Mouse (Mus musculus): ENCODE results near the gene Pold1.

DNA sequence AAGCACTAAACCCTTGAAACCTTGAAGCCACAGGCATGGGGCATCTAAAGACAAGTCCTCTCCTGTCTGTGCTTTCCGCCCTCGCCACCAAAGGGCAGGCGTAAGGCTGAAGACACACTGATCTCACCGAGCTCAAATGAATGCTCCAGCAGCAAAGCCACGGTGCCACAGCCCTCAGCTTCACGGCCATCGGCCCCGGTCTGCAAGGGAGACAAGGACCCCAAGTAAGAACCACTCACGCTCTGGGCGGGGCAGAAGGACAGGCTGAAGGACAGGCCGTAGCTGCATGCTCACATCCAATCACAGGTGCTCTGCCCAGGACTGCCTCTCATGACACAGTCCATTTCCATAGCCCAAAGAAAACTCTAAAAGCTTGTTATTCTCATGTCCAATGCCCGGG, 54.0 kb downstream of the Pold1 start:
- TF ChIP-seq CTCF (IDR thresholded peaks at IDR 0.05; ENCODE audit: low read depth, low read length): no peak
- TF ChIP-seq POLR2A (IDR thresholded peaks at IDR 0.05; ENCODE audit: insufficient read depth, low read length): no peak

Measured in ES-Bruce4 (cell line).